Mouse (Mus musculus) hindbrain, embryonic 12.5 days (tissue): ENCODE data around the gene 1500009C09Rik. TPM values are rescaled to one million over a fixed set of nuclear protein-coding genes. Genes with fewer than 3 reads are reported as not detected.

ENCODE experiments used
- ATAC-seq: fragments of 200-750 bp; cut with Nextera tagmentation; 2 replicates; pipeline ENCODE4 v1.8.0; 2017; ENCODE audit warnings: moderate TSS enrichment; ENCODE audit not compliant: low FRiP score
- H3K27ac ChIP-seq: fragments of 300-500 bp; sonication (generic); 2 replicates; pipeline ENCODE4 v1.5.1; 2016; ENCODE audit warnings: mild to moderate bottlenecking
- H3K27me3 ChIP-seq: fragments of 300-500 bp; sonication (generic); 2 replicates; pipeline ENCODE4 v1.6.1; 2016; ENCODE audit warnings: mild to moderate bottlenecking
- H3K36me3 ChIP-seq: fragments of 300-500 bp; sonication (generic); 2 replicates; pipeline ENCODE4 v1.6.1; 2016; ENCODE audit warnings: mild to moderate bottlenecking
- H3K4me1 ChIP-seq: fragments of 300-500 bp; sonication (generic); 2 replicates; pipeline ENCODE4 v1.6.1; 2016
- H3K4me2 ChIP-seq: fragments of 300-500 bp; sonication (generic); replicated peaks from 2 replicates; pipeline ENCODE4 v1.6.1; 2016; ENCODE audit warnings: mild to moderate bottlenecking
- H3K4me3 ChIP-seq: fragments of 300-500 bp; sonication (generic); 2 replicates; pipeline ENCODE4 v1.5.1; 2016; ENCODE audit warnings: mild to moderate bottlenecking
- H3K9ac ChIP-seq: fragments of 300-500 bp; sonication (generic); 2 replicates; pipeline ENCODE4 v1.6.1; 2016; ENCODE audit warnings: mild to moderate bottlenecking, moderate library complexity
- H3K9me3 ChIP-seq: fragments of 300-500 bp; sonication (generic); replicated peaks from 2 replicates; pipeline ENCODE4 v1.6.1; 2016; ENCODE audit warnings: mild to moderate bottlenecking
- WGBS: fragments of 180-500 bp; shearing (Covaris S2); methylation state at CpG from one replicate; pipeline ENCODE4 v1.1.7; 2016; 5-methylcytosine and 5-hydroxymethylcytosine counted together
- polyA plus RNA-seq: library from polyadenylated mRNA; unstranded; fragments of >200 nt; fragmentation: Nextera tagmentation; extraction: Ambion mirVana; gene quantifications from 2 replicates; pipeline ENCODE4 v1.2.1, GENCODE M21; 2016

1500009C09Rik gene
- polyA plus RNA-seq, result 1.3 and 1.6 TPM in 2 replicates

GRCm38 (mm10) chr15:82252097-82252496 is at the start of gene 1500009C09Rik:
Gene 1500009C09Rik (plus strand): TSS chr15:82252397.
- H3K36me3 ChIP-seq, result no peaks in the 10 kb centered on the region
- ATAC-seq, result no peak
- no peak within 1 kb of the TSS for H3K9ac ChIP-seq
- H3K27me3 ChIP-seq, result no peaks in the 10 kb centered on the region
- no peak within 1 kb of the TSS for H3K4me3 ChIP-seq
- H3K27ac ChIP-seq, result no peak within 1 kb of the TSS
- peaks cover 22% of the 10 kb centered on the region for H3K4me1 ChIP-seq
- H3K9me3 ChIP-seq, result no peaks in the 10 kb centered on the region
- H3K4me2 ChIP-seq, result no peak within 1 kb of the TSS
- WGBS, result 89% methylated on average over 6 of the region's 6 CpGs

DNA sequence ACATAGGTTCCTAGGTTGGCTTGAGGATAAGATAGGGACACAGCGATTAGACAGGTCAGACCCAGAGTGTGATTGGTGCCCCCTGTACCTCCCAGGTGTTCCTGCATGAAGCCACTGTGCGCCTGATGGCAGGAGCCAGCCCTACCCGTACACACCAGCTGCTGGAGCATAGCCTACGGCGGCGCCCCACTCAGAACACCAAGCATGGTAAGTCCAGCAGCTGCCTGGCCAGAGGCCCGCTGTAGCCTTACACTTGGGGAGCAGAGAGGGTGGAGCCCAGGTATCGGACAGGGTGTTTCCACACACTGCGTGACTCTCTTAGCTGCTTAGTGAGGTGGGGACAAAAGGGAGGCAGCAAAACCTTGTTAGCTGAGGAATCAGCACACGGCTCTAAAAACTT is 49.1 kb upstream of the 1500009C09Rik start:
- H3K27me3 ChIP-seq, result peaks cover 34% of the 10 kb centered on the region
- peaks cover 26% of the 10 kb centered on the region for H3K4me1 ChIP-seq
- H3K9ac ChIP-seq, result no peak overlapping the region; the same call in 1 of the 2 replicates
- peaks cover 72% of the 10 kb centered on the region for H3K36me3 ChIP-seq
- H3K9me3 ChIP-seq, result no peaks in the 10 kb centered on the region
- no peak overlapping the region for H3K27ac ChIP-seq
- no peak for ATAC-seq
- no peak overlapping the region for H3K4me2 ChIP-seq
- no peak overlapping the region for H3K4me3 ChIP-seq
- WGBS, result 92% methylated on average over 10 of the region's 10 CpGs

DNA sequence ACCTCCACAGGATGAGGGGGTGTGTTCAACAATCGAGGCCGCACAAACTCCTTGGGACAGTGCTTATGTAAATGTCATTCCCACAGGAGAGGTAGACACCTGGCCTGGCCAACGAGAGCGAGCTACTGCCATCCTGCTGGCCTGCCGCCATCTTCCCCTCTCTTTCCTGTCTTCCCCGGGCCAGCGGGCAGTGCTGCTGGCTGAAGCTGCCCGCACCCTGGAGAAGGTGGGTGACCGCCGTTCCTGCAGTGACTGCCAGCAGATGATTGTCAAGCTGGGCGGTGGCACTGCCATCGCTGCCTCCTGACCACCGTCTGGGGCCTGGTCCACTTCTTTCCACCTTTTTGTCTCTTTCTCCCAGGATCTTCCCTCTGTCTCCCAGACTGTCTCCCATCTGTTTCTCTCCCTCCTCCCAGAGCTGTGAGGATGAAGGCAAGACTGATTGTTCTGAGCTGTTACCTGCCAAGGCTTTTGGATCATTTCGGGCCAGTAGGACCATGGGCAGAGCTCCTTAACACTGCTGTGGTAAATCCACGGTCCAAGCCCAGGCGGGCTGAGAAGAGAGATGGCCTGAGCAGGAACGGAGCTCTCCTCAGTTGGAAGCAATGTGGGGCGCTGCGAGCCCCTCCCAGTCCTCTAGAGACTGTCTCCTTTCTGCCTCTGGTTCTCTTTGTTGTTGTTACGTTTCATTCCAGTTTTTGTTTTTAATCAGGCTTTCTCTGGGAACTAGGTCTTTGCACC is 48.4 kb upstream of the 1500009C09Rik start:
- Histone ChIP-seq H3K4me2 (no peak overlapping the region), H3K4me1 (peaks cover 26% of the 10 kb centered on the region), H3K9me3 (no peaks in the 10 kb centered on the region), H3K27me3 (peaks cover 41% of the 10 kb centered on the region), H3K27ac (peak overlapping the region; percentile 17; the same call in 1 of the 2 replicates), H3K9ac (no peak overlapping the region), H3K4me3 (no peak overlapping the region), H3K36me3 (peaks cover 65% of the 10 kb centered on the region)
- 73% methylated on average over 20 of the region's 20 CpGs for WGBS
- no peak for ATAC-seq

GRCm38 (mm10) chr15:82204680-82205371 is 47.4 kb upstream of the 1500009C09Rik start:
- peaks cover 26% of the 10 kb centered on the region for H3K4me1 ChIP-seq
- no peak for ATAC-seq
- H3K27ac ChIP-seq, result no peak overlapping the region
- no peak overlapping the region for H3K4me3 ChIP-seq
- 65% methylated on average over 10 of the region's 10 CpGs for WGBS
- peaks cover 55% of the 10 kb centered on the region for H3K36me3 ChIP-seq
- H3K9me3 ChIP-seq, result no peaks in the 10 kb centered on the region
- peaks cover 51% of the 10 kb centered on the region for H3K27me3 ChIP-seq
- no peak overlapping the region for H3K4me2 ChIP-seq
- no peak overlapping the region for H3K9ac ChIP-seq

DNA sequence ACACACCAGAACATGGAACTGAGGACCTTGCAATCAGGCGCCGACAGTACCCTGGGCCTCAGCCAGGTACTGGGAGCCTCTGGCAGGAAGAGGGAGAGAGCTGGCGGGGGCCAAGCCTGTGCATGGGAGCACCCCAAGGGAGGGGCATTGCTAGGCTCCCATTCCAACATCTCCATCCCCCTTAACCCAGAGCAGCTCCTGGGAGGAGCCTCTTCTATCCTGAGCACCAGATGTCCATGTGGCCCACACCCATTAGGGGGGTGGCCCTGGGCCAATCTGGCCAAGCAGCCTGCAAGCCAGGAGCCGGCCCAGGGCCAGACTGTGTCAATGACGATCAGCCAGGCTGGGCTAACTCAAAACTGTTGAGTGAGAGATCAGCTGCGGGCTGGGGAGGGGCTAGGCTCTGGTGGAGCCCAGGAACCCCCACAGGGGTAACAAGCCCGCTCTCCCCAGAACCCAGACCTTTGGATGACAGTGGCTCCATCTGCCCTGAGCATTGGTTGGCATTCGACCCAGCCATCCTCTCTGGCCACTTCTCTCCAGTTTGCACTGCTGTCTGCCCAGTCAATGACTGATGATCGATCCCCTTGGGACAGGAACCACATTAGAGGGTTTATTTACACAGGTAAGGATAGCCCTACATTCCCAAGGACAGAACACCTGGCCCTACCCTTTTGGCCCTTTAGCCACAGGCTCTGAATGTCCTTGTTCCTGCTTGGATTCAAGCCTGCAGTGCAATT is 45.7 kb upstream of the 1500009C09Rik start:
- H3K36me3 ChIP-seq, result peaks cover 40% of the 10 kb centered on the region
- no peaks in the 10 kb centered on the region for H3K9me3 ChIP-seq
- WGBS, result 57% methylated on average over 9 of the region's 9 CpGs
- H3K27ac ChIP-seq, result no peak overlapping the region
- H3K27me3 ChIP-seq, result peaks cover 68% of the 10 kb centered on the region
- no peak overlapping the region for H3K4me2 ChIP-seq
- peaks cover 30% of the 10 kb centered on the region for H3K4me1 ChIP-seq
- ATAC-seq, result peak; percentile 53
- no peak overlapping the region for H3K4me3 ChIP-seq
- no peak overlapping the region; the same call in 1 of the 2 replicates for H3K9ac ChIP-seq

- peak overlapping the region; percentile 15; the same call in 1 of the 2 replicates for H3K4me2 ChIP-seq
- peak overlapping the region; percentile 0; the same call in 1 of the 2 replicates for H3K9ac ChIP-seq
- ATAC-seq, result no peak
- peaks cover 74% of the 10 kb centered on the region for H3K27me3 ChIP-seq
- H3K27ac ChIP-seq, result no peak overlapping the region
- no peak overlapping the region for H3K4me3 ChIP-seq
- H3K4me1 ChIP-seq, result peaks cover 36% of the 10 kb centered on the region
- 9% methylated on average over 34 of the region's 34 CpGs for WGBS
- no peaks in the 10 kb centered on the region for H3K9me3 ChIP-seq
- peaks cover 35% of the 10 kb centered on the region for H3K36me3 ChIP-seq
These were observed 45.1 kb upstream of the 1500009C09Rik start for GRCm38 (mm10) chr15:82207105-82207459.

DNA sequence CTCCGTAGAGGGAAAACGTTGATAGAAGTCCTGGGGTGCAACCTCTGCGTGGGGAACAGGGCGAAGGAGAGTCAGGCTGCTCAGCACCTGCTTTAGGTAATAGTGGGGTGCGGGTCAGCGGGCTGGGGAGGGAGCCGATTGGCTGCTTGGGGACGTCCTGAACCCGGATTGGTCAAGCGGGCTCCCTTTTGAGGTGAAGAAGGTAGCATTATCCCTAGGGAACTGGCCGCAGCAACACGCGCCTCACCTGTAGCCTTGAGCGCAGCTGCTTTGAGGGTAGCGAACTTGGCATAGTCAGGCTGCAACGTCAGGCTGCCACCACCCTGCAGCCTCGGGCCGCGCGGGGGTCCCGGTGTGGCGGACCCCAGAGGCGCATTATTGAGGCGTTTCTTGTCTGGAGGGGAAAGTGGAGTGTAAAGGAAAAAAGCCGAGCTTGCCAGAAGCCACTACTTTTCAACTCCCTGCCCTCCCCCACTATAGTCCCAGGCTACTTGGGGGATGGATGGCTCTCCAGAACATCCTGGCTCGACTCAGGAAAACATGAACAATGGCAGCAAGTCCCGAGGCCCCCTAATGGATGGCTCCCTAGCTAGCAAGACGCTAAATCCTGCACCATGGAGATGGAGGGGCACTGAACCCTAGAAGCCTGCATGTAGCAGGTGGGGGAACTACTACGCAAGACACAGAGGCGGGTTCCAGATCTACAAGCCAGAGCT is 44.5 kb upstream of the 1500009C09Rik start:
- H3K9me3 ChIP-seq, result no peaks in the 10 kb centered on the region
- no peak overlapping the region for H3K27ac ChIP-seq
- peaks cover 29% of the 10 kb centered on the region for H3K36me3 ChIP-seq
- H3K4me2 ChIP-seq, result peak overlapping the region; percentile 15; the same call in 1 of the 2 replicates
- 16% methylated on average over 30 of the region's 30 CpGs for WGBS
- peak overlapping the region; percentile 0; the same call in 1 of the 2 replicates for H3K9ac ChIP-seq
- ATAC-seq, result no peak
- H3K27me3 ChIP-seq, result peaks cover 80% of the 10 kb centered on the region
- peaks cover 41% of the 10 kb centered on the region for H3K4me1 ChIP-seq
- H3K4me3 ChIP-seq, result no peak overlapping the region

GRCm38 (mm10) chr15:82208307-82208706 is 43.9 kb upstream of the 1500009C09Rik start:
- Histone ChIP-seq H3K4me2 (no peak overlapping the region), H3K4me3 (no peak overlapping the region), H3K36me3 (peaks cover 22% of the 10 kb centered on the region), H3K9ac (no peak overlapping the region), H3K4me1 (peaks cover 46% of the 10 kb centered on the region), H3K9me3 (no peaks in the 10 kb centered on the region), H3K27me3 (peaks cover 86% of the 10 kb centered on the region), H3K27ac (no peak overlapping the region)
- WGBS, result 81% methylated on average over 8 of the region's 8 CpGs
- ATAC-seq, result no peak

DNA sequence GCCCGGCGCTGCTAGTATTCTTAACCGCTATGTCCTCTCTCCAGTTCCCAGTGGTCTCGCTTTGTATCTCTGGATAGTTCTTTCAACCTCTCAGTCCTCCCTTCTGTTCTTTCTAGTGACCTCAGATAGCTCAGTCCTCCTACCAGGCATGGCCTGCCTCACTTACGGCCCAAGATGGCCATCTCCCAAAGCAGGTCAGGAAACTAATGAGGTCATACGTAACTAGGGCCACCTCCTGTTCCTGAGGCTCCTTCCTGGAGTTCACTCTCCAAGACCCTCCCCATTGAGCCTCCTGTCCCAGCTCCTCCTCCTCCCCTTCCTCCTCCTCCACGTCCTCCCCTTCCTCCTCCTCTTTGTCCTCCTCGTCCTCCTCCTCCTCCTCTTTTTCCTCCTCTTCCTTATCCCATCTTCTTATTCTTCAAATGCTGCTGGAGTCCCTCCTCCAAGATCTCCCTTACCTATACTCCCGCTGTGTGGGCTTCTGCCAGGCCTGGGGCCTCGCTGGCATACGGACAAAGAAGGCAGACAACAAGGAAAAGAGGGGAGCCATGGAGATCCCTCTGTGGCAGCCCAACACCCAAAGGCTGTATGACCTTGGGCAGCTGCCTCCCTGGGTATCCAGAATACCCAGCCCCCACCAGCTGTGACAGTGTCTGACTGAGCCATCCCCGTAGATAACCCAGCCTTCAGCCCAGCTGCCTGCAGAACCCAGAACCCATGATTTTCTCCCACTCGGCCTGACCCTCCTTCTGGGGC is 42.7 kb upstream of the 1500009C09Rik start:
- H3K4me1 ChIP-seq, result peaks cover 41% of the 10 kb centered on the region
- WGBS, result 78% methylated on average over 13 of the region's 13 CpGs
- no peaks in the 10 kb centered on the region for H3K9me3 ChIP-seq
- peaks cover 96% of the 10 kb centered on the region for H3K27me3 ChIP-seq
- H3K36me3 ChIP-seq, result peaks cover 12% of the 10 kb centered on the region
- H3K27ac ChIP-seq, result no peak overlapping the region
- H3K9ac ChIP-seq, result no peak overlapping the region
- H3K4me3 ChIP-seq, result no peak overlapping the region
- ATAC-seq, result no peak
- no peak overlapping the region for H3K4me2 ChIP-seq

DNA sequence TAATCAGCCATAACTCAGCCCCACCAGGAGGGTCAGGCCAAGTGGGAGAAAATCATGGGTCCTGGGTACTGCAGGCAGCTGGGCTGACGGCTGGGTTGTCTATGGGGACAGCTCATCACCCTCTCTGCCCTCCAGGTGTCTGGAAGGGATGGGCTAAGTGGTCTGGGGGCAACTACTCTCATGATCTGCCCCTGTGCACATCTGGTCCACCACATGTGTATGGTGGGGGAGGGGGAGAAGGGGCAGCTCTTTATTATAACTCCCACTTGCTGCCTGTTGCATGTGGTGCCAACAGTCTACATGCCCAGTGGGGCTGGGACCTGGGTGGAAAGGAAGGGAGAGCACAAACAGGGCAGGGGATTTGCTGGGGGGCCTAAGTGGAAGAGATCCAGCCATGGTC is 41.4 kb upstream of the 1500009C09Rik start:
- H3K27ac ChIP-seq, result no peak overlapping the region
- 0 out of 2 replicates have a peak, but pooled peaks cover under 1% of the 10 kb centered on the region for H3K36me3 ChIP-seq
- no peak overlapping the region for H3K4me2 ChIP-seq
- H3K4me3 ChIP-seq, result 0 out of 2 replicates have a peak overlapping the region, but pooled peaks have one; percentile 40
- H3K9ac ChIP-seq, result no peak overlapping the region
- H3K27me3 ChIP-seq, result peaks cover 98% of the 10 kb centered on the region
- WGBS, result 47% methylated on average over 1 of the region's 1 CpGs
- peaks cover 41% of the 10 kb centered on the region for H3K4me1 ChIP-seq
- no peaks in the 10 kb centered on the region for H3K9me3 ChIP-seq
- ATAC-seq, result no peak

GRCm38 (mm10) chr15:82211281-82211680 is 40.9 kb upstream of the 1500009C09Rik start:
- Histone ChIP-seq H3K4me1 (peaks cover 41% of the 10 kb centered on the region), H3K4me3 (peak overlapping the region; percentile 40), H3K36me3 (no peaks in the 10 kb centered on the region), H3K27me3 (peaks cover 98% of the 10 kb centered on the region), H3K27ac (no peak overlapping the region), H3K4me2 (peak overlapping the region; percentile 69), H3K9me3 (no peaks in the 10 kb centered on the region), H3K9ac (peak overlapping the region; percentile 18; the same call in 1 of the 2 replicates)
- no peak for ATAC-seq
- 4% methylated on average over 10 of the region's 11 CpGs for WGBS
